Mouse (Mus musculus) hindbrain, embryonic 15.5 days (tissue): ENCODE data around the gene Ankrd63. TPM values are rescaled to one million over a fixed set of nuclear protein-coding genes. Genes with fewer than 3 reads are reported as not detected.

ENCODE experiments used
- ATAC-seq: fragments of 200-750 bp; cut with Nextera tagmentation; 2 replicates; pipeline ENCODE4 v1.8.0; 2017; ENCODE audit warnings: low read depth, moderate number of reproducible peaks, moderate TSS enrichment; ENCODE audit not compliant: low FRiP score
- H3K27ac ChIP-seq: fragments of 300-500 bp; sonication (generic); replicated peaks from 2 replicates; pipeline ENCODE4 v1.5.1; 2015; ENCODE audit warnings: mild to moderate bottlenecking, inconsistent platforms
- H3K27me3 ChIP-seq: fragments of 300-500 bp; sonication (generic); 2 replicates; pipeline ENCODE4 v1.6.1; 2015; ENCODE audit warnings: control low read depth, inconsistent platforms
- H3K36me3 ChIP-seq: fragments of 300-500 bp; sonication (generic); 2 replicates; pipeline ENCODE4 v1.6.1; 2015; ENCODE audit warnings: control low read depth, inconsistent platforms
- H3K4me1 ChIP-seq: fragments of 300-500 bp; sonication (generic); replicated peaks from 2 replicates; pipeline ENCODE4 v1.6.1; 2015; ENCODE audit warnings: control low read depth, inconsistent platforms
- H3K4me2 ChIP-seq: fragments of 300-500 bp; sonication (generic); 2 replicates; pipeline ENCODE4 v1.6.1; 2015; ENCODE audit warnings: moderate library complexity, mild to moderate bottlenecking, inconsistent platforms
- H3K4me3 ChIP-seq: fragments of 300-500 bp; sonication (generic); 2 replicates; pipeline ENCODE4 v1.5.1; 2015; ENCODE audit warnings: mild to moderate bottlenecking, inconsistent platforms
- H3K9ac ChIP-seq: fragments of 300-500 bp; sonication (generic); 2 replicates; pipeline ENCODE4 v1.6.1; 2015; ENCODE audit warnings: inconsistent platforms
- H3K9me3 ChIP-seq: fragments of 300-500 bp; sonication (generic); 2 replicates; pipeline ENCODE4 v1.6.1; 2016; ENCODE audit warnings: control low read depth, inconsistent platforms
- WGBS: fragments of 180-500 bp; shearing (Covaris S2); methylation state at CpG from one replicate; pipeline ENCODE4 v1.1.7; 2015; 5-methylcytosine and 5-hydroxymethylcytosine counted together
- polyA plus RNA-seq: library from polyadenylated mRNA; unstranded; fragments of >200 nt; fragmentation: Nextera tagmentation; extraction: Ambion mirVana; gene quantifications from 2 replicates; pipeline ENCODE4 v1.2.1, GENCODE M21; 2015

Ankrd63 gene
- polyA plus RNA-seq, 1 experiment from 2014 or later, result 0.05 TPM

GRCm38 (mm10) chr2:118741183-118741582 lies 37.4 kb upstream of the Ankrd63 start:
- Histone ChIP-seq H3K36me3 (no peaks in the 10 kb centered on the region), H3K9me3 (no peaks in the 10 kb centered on the region), H3K27ac (no peak overlapping the region), H3K4me1 (peaks cover 18% of the 10 kb centered on the region), H3K4me3 (no peak overlapping the region), H3K27me3 (peaks cover 13% of the 10 kb centered on the region; the same call in 1 of the 2 replicates), H3K9ac (no peak overlapping the region), H3K4me2 (no peak overlapping the region)
- no peak for ATAC-seq
- 72% methylated on average over 9 of the region's 9 CpGs for WGBS

- Histone ChIP-seq H3K4me1 (peaks cover 17% of the 10 kb centered on the region), H3K4me3 (no peak overlapping the region), H3K9ac (no peak overlapping the region), H3K27me3 (peaks cover 15% of the 10 kb centered on the region; the same call in 1 of the 2 replicates), H3K4me2 (no peak overlapping the region), H3K9me3 (no peaks in the 10 kb centered on the region), H3K36me3 (no peaks in the 10 kb centered on the region), H3K27ac (no peak overlapping the region)
- no peak for ATAC-seq
- 69% methylated on average over 3 of the region's 3 CpGs for WGBS
These were observed 36.6 kb upstream of the Ankrd63 start for GRCm38 (mm10) chr2:118740341-118740740.

- ATAC-seq, result no peak
- H3K9ac ChIP-seq, result no peak overlapping the region
- no peak overlapping the region for H3K27ac ChIP-seq
- WGBS, result 57% methylated on average over 5 of the region's 5 CpGs
- no peak overlapping the region for H3K4me3 ChIP-seq
- no peaks in the 10 kb centered on the region; the same call in 1 of the 2 replicates for H3K4me1 ChIP-seq
- H3K36me3 ChIP-seq, result no peaks in the 10 kb centered on the region
- H3K4me2 ChIP-seq, result no peak overlapping the region
- H3K9me3 ChIP-seq, result no peaks in the 10 kb centered on the region
- peaks cover 8% of the 10 kb centered on the region; the same call in 1 of the 2 replicates for H3K27me3 ChIP-seq
These were observed 29.6 kb upstream of the Ankrd63 start for GRCm38 (mm10) chr2:118733341-118733740.

- Histone ChIP-seq H3K4me2 (no peak overlapping the region), H3K27ac (no peak overlapping the region), H3K4me1 (no peaks in the 10 kb centered on the region; the same call in 1 of the 2 replicates), H3K36me3 (no peaks in the 10 kb centered on the region), H3K27me3 (peaks cover 12% of the 10 kb centered on the region; the same call in 1 of the 2 replicates), H3K4me3 (no peak overlapping the region), H3K9ac (no peak overlapping the region), H3K9me3 (no peaks in the 10 kb centered on the region)
- ATAC-seq, result no peak
- WGBS, result 88% methylated on average over 5 of the region's 5 CpGs
These were observed 28.2 kb upstream of the Ankrd63 start for GRCm38 (mm10) chr2:118731981-118732380.

- ATAC-seq, result no peak
- 9% methylated on average over 3 of the region's 3 CpGs for WGBS
These were observed 26.8 kb upstream of the Ankrd63 start for GRCm38 (mm10) chr2:118730622-118730915.

GRCm38 (mm10) chr2:118729816-118730621 lies 26.3 kb upstream of the Ankrd63 start:
- Histone ChIP-seq H3K27ac (no peak overlapping the region), H3K9me3 (no peaks in the 10 kb centered on the region), H3K27me3 (0 out of 2 replicates have a peak, but pooled peaks cover 10% of the 10 kb centered on the region), H3K4me3 (no peak overlapping the region), H3K4me1 (no peaks in the 10 kb centered on the region; the same call in 1 of the 2 replicates), H3K36me3 (no peaks in the 10 kb centered on the region), H3K9ac (no peak overlapping the region), H3K4me2 (no peak overlapping the region)
- no peak for ATAC-seq
- WGBS, result 30% methylated on average over 8 of the region's 8 CpGs

More at GRCm38 (mm10) chr2:118730622-118730915, 26.8 kb upstream of the Ankrd63 start:
- Histone ChIP-seq H3K36me3 (no peaks in the 10 kb centered on the region), H3K27me3 (peaks cover 12% of the 10 kb centered on the region; the same call in 1 of the 2 replicates), H3K4me1 (no peaks in the 10 kb centered on the region; the same call in 1 of the 2 replicates), H3K4me2 (no peak overlapping the region), H3K4me3 (no peak overlapping the region), H3K9me3 (no peaks in the 10 kb centered on the region), H3K27ac (no peak overlapping the region), H3K9ac (no peak overlapping the region)

GRCm38 (mm10) chr2:118729194-118729593 lies 25.4 kb upstream of the Ankrd63 start:
- Histone ChIP-seq H3K27me3 (0 out of 2 replicates have a peak, but pooled peaks cover 10% of the 10 kb centered on the region), H3K9ac (no peak overlapping the region), H3K9me3 (no peaks in the 10 kb centered on the region), H3K4me1 (no peaks in the 10 kb centered on the region; the same call in 1 of the 2 replicates), H3K27ac (no peak overlapping the region), H3K4me3 (no peak overlapping the region), H3K4me2 (no peak overlapping the region), H3K36me3 (no peaks in the 10 kb centered on the region)
- WGBS, result 55% methylated on average over 4 of the region's 4 CpGs
- no peak for ATAC-seq

GRCm38 (mm10) chr2:118728337-118728736 lies 24.6 kb upstream of the Ankrd63 start, which contains the start of gene Plcb2:
Plcb2 (minus strand) TSS chr2:118728438.
- Histone ChIP-seq H3K9ac (no peak within 1 kb of the TSS), H3K9me3 (no peaks in the 10 kb centered on the region), H3K36me3 (no peaks in the 10 kb centered on the region), H3K4me3 (no peak within 1 kb of the TSS), H3K4me2 (no peak within 1 kb of the TSS), H3K27me3 (0 out of 2 replicates have a peak, but pooled peaks cover 10% of the 10 kb centered on the region), H3K27ac (no peak within 1 kb of the TSS), H3K4me1 (no peaks in the 10 kb centered on the region; the same call in 1 of the 2 replicates)
- WGBS, result 22% methylated on average over 7 of the region's 7 CpGs
- 0 out of 2 replicates have a peak, but pooled peaks have one; percentile 14 for ATAC-seq

- Histone ChIP-seq H3K4me3 (no peak overlapping the region), H3K27me3 (0 out of 2 replicates have a peak, but pooled peaks cover 10% of the 10 kb centered on the region), H3K36me3 (no peaks in the 10 kb centered on the region), H3K9me3 (no peaks in the 10 kb centered on the region), H3K4me2 (no peak overlapping the region), H3K4me1 (no peaks in the 10 kb centered on the region; the same call in 1 of the 2 replicates), H3K9ac (no peak overlapping the region), H3K27ac (no peak overlapping the region)
- 36% methylated on average over 9 of the region's 9 CpGs for WGBS
- ATAC-seq, result 0 out of 2 replicates have a peak, but pooled peaks have one; percentile 21
These were observed 24.1 kb upstream of the Ankrd63 start for GRCm38 (mm10) chr2:118727911-118728310.

- 91% methylated on average over 2 of the region's 2 CpGs for WGBS
- no peak overlapping the region for H3K4me3 ChIP-seq
- ATAC-seq, result no peak
- no peak overlapping the region for H3K9ac ChIP-seq
- no peak overlapping the region for H3K4me2 ChIP-seq
- H3K27ac ChIP-seq, result no peak overlapping the region
- no peaks in the 10 kb centered on the region for H3K9me3 ChIP-seq
- H3K36me3 ChIP-seq, result no peaks in the 10 kb centered on the region
- H3K4me1 ChIP-seq, result no peaks in the 10 kb centered on the region; the same call in 1 of the 2 replicates
- 0 out of 2 replicates have a peak, but pooled peaks cover 10% of the 10 kb centered on the region for H3K27me3 ChIP-seq
These were observed 23.1 kb upstream of the Ankrd63 start for GRCm38 (mm10) chr2:118726873-118727272.

GRCm38 (mm10) chr2:118725511-118725910 lies 21.7 kb upstream of the Ankrd63 start:
- H3K36me3 ChIP-seq, result no peaks in the 10 kb centered on the region
- ATAC-seq, result no peak
- 91% methylated on average over 4 of the region's 4 CpGs for WGBS

More at GRCm38 (mm10) chr2:118725511-118725910, 21.7 kb upstream of the Ankrd63 start:
- Histone ChIP-seq H3K4me2 (no peak overlapping the region), H3K27me3 (0 out of 2 replicates have a peak, but pooled peaks cover 6% of the 10 kb centered on the region), H3K27ac (no peak overlapping the region), H3K9ac (no peak overlapping the region), H3K4me1 (no peaks in the 10 kb centered on the region; the same call in 1 of the 2 replicates), H3K4me3 (no peak overlapping the region), H3K9me3 (no peaks in the 10 kb centered on the region)
